Mouse (Mus musculus) liver, postnatal 0 days (tissue): ENCODE measurements around the gene Fam107b.

Source experiments
- CTCF ChIP-seq: sonication (generic); IDR thresholded peaks from 2 replicates; pipeline ENCODE4 v1.5.1; 2016; ENCODE audit warnings: antibody characterized with exemption, low read depth
- EP300 ChIP-seq: IDR thresholded peaks from 2 replicates; pipeline ENCODE4 v1.6.1; 2016; ENCODE audit warnings: antibody characterized with exemption, low read depth, mild to moderate bottlenecking

DNA sequence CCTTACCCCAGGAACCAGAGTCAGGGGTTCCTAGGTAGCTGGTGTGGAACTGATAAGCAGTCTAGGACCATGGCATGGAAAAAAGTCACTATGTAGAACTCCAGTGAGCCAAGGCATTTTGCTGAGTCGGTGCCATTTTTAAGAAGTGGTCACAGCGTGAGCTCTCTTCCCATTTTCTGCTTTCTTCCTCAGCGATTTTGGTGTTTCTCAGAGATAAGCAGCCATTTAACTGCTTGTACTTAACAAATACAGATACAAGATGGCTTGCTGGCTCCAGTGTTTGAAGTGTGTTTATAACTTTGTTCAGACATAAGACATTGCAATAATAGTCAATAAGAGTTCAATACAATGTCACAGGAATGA, 218.1 kb downstream of the Fam107b start:
- no peak for TF ChIP-seq CTCF
- no peak for TF ChIP-seq EP300
